Mouse (Mus musculus) granulocyte monocyte progenitor cell, adult 5-6 weeks (primary cell): ENCODE results near the gene Ano6. TPM values are rescaled to one million over a fixed set of nuclear protein-coding genes. Genes with fewer than 3 reads are reported as not detected.

Experiments used
- ATAC-seq: replicated peaks from 2 replicates; pipeline ENCODE4 v1.8.0; 2016; ENCODE audit warnings: mild to moderate bottlenecking, moderate TSS enrichment, inconsistent platforms; ENCODE audit not compliant: poor library complexity, severe bottlenecking
- total RNA-seq, 2 experiments: library from RNA; stranded (forward) in 1 of 2; stranded (reverse) in 1 of 2; fragments of 200-712, 200-1000 nt in 1 of 2; fragments of >200 nt in 1 of 2; fragmentation: Nextera tagmentation in 1 of 2; gene quantifications; 2 replicates each; pipeline ENCODE4 v1.2.3; 2014 to 2017

The Ano6 gene
- total RNA-seq, 2 experiments from 2014 or later: 25.3 to 28.7 TPM

GRCm38 (mm10) chr15:95915477-95915876 lies 124.8 kb downstream of the Ano6 start:
- no peak for ATAC-seq

- ATAC-seq: no peak
These were observed 126.7 kb downstream of the Ano6 start for GRCm38 (mm10) chr15:95917330-95917729.

GRCm38 (mm10) chr15:95920047-95920446 lies 129.4 kb downstream of the Ano6 start:
- peak; percentile 37; the same call in 1 of the 2 replicates for ATAC-seq

- ATAC-seq: no peak
These were observed 130.4 kb downstream of the Ano6 start for GRCm38 (mm10) chr15:95921072-95921471.

GRCm38 (mm10) chr15:95921639-95922038 lies 131.0 kb downstream of the Ano6 start:
- no peak for ATAC-seq

GRCm38 (mm10) chr15:95922558-95922957 lies 131.9 kb downstream of the Ano6 start:
- no peak for ATAC-seq

- ATAC-seq: peak; percentile 79
These were observed 134.8 kb downstream of the Ano6 start for GRCm38 (mm10) chr15:95925334-95925986.

- no peak for ATAC-seq
These were observed 138.4 kb downstream of the Ano6 start for GRCm38 (mm10) chr15:95929087-95929486.

GRCm38 (mm10) chr15:95931013-95931775 lies 140.6 kb downstream of the Ano6 start:
- no peak for ATAC-seq

- no peak for ATAC-seq
These were observed 141.7 kb downstream of the Ano6 start for GRCm38 (mm10) chr15:95932358-95932757.

- no peak for ATAC-seq
These were observed 144.5 kb downstream of the Ano6 start for GRCm38 (mm10) chr15:95935141-95935540.

- peak; percentile 37; the same call in 1 of the 2 replicates for ATAC-seq
These were observed 152.8 kb downstream of the Ano6 start for GRCm38 (mm10) chr15:95943470-95943869.

- no peak for ATAC-seq
These were observed 153.7 kb downstream of the Ano6 start for GRCm38 (mm10) chr15:95944299-95944698.

- ATAC-seq: peak; percentile 74
These were observed 155.5 kb downstream of the Ano6 start for GRCm38 (mm10) chr15:95945951-95946708.

- no peak for ATAC-seq
These were observed 157.8 kb downstream of the Ano6 start for GRCm38 (mm10) chr15:95948411-95948810.

- no peak for ATAC-seq
These were observed 158.7 kb downstream of the Ano6 start for GRCm38 (mm10) chr15:95949336-95949735.

GRCm38 (mm10) chr15:95951497-95951896 lies 160.9 kb downstream of the Ano6 start:
- peak; percentile 49; the same call in 1 of the 2 replicates for ATAC-seq

GRCm38 (mm10) chr15:95956692-95957091 lies 166.0 kb downstream of the Ano6 start:
- peak; percentile 43 for ATAC-seq

- peak; percentile 71 for ATAC-seq
These were observed 171.9 kb downstream of the Ano6 start for GRCm38 (mm10) chr15:95962411-95963123.

- ATAC-seq: peak; percentile 84
These were observed 172.5 kb downstream of the Ano6 start for GRCm38 (mm10) chr15:95963124-95963482.
